Mouse (Mus musculus) ovary, adult 18-20 months (tissue): ENCODE data around the gene Ulk3.

Experiments used
- DNase-seq: peaks from one replicate; pipeline ENCODE4 v3.0.0; 2022; ENCODE audit warnings: low spot score, mixed read lengths

Gene Ulk3

DNA sequence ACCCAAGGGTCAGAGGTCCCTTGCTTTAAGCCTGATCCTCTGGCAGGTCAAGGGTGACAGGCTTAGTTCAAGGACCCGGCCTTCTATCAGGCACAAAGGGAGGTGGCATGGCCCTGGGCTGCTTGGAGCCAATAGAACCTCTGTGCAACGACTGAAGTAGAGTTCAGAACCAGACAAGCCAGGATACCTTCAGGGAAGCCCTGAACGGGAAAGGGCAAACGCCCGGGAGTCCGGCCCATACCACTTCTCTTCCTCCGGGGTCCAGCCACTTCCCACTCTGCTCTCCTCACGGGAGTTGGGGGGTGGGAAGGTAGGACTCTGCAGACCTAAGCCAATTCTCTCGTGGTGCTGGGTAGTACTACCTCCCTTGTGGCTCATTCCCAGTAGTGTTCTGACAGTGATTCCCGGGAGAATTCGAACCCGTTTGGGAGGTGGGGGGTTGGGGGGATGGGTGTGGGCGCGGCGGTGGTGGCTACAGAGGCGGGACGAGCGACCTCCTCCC, 55.2 kb downstream of the Ulk3 start:
- no peak for DNase-seq

DNA sequence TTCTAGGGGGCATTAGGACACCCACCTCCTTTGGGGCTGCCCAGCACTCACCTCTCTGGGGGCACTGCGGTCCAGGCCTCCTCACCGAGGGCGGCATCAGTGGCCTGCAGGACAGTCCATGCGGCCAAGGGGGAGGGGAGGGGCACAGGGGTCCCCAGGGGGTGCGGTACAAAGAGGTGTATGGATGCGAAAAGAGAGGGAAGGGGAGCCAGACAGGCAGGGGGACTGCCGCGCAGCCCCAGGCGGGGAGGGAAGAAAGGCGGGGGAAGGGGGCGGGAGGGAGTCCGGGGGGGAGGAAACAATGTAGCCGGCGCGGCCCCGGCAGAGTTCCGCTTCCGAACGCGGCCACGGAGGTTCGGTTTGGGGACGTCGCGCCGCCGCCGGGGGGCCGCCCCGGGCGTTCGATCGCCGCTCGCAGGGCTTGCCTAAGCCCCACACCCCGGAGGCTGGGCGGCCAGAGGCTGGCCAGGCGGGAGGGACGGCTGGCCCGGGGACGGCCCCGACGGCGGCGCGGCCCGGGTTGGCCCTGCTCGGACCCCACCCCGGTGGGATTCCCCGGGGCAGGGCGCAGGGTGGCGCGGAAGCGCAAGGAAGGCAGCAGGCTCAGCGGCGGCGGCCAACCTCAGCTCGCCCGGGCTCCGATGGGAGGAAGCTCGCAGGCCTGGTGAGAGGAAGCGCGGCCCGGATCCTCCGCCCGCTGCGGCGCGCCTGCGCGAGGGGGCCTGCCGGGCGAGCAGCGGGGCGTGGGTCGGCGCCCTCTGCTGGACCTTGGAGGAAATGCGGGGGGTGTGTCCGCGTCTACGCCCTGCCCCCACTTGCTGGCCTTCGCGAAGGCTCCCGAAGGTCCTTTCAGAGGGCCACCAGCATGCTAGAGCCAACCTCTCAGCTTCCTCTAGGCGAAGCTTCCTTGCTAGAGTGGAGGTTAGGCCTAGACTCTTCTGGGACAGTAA, 56.0 kb downstream of the Ulk3 start:
- peak; percentile 87 for DNase-seq
